Mouse (Mus musculus): Measurements from ENCODE around the gene Magi2.
"Not testable (repeated sequence)": the region's sequence is repeated elsewhere in the genome, so short reads cannot be mapped to it uniquely, and the experiment has no call there.

Magi2 gene

DNA sequence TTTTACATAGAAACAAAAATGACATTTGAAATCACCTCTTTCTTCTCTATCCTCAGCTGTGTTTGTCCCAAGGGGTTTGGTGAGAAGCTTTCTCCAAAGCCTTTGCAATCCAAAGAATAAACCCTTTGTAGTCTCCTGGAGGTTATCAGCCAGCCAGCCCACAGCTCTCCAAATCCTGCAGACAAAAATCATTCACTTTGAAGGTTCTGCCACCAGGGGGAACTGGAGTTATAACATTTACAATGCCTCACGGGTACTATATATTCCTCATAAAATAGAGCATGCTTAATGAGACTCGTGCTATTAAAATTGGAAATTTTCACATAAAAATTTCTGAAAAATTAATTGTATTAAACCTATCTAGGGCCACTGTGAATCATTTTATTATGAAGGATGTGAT is 202.5 kb downstream of the Magi2 start:
- peak in 1 of 2 experiments; percentile 38 for DNase-seq (ENCODE audit: low spot score in 2 of 2)

DNA sequence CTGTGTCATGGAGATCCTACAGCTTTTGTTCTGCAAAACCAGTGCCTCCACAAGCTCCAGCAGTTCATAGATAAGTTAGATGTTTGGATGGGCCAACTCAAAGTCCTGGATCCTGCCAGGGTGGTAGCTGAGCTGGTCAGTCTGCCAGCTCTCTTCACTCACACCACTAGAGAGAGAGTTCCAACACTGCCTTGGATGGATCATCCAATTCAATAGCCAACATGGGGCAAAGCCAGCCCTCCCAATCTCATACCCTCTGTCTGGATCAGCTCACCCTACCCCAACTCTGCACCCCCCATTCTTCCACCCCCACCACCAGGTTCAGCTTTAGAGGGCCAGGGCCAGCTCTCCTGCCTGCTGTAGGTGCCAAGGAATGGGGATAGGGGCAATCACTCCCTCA is 235.7 kb downstream of the Magi2 start:
- no peak for DNase-seq (ENCODE audit: low spot score in 2 of 2)

DNA sequence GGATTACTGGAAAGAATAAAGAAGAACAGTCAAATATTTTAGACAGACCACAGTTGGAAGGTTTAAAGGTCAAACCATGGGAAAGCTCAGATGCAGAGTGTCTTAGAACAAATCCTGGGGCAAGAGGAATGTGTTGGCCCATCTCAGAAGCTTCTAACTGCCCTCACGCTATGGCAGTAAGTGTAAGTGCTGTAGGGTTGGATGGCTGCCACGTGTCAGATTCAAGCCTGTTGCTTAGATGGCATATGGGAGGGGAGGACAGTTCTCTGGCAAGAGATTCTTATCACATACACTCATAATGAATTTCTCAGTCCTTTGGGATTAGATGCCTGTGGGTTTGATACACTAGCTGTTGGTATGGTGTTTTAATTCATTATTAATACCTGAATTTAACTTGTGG is 238.5 kb downstream of the Magi2 start:
- no peak for DNase-seq (ENCODE audit: low spot score in 2 of 2)

DNA sequence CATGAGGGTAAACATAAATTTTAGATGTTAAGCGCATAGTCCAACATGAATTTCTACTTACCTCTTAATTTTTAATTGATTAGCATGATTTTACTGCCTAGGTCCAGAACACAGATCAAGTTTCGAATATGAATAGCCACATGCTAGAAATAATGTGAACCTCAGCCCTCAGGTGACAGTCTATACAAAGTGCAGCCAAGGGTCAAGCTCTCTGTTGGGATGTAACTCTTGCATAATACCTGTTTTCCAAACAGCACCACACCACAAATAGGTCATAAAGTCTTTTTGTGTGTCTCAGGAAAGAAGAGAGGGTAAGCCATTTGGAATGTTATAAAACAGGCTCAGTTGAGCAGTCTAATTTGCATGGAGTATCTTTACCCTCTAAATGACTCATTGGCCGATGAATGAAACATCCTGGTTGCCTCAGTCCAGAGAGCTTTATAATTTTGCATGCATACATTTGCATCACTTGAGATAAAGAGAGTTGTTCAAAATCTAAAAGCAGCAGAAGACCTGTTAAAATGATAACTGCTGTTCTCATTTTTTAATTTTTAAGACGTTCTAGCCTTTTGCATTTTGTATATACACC is 246.1 kb downstream of the Magi2 start:
- no peak for DNase-seq (ENCODE audit: low spot score in 2 of 2)

DNA sequence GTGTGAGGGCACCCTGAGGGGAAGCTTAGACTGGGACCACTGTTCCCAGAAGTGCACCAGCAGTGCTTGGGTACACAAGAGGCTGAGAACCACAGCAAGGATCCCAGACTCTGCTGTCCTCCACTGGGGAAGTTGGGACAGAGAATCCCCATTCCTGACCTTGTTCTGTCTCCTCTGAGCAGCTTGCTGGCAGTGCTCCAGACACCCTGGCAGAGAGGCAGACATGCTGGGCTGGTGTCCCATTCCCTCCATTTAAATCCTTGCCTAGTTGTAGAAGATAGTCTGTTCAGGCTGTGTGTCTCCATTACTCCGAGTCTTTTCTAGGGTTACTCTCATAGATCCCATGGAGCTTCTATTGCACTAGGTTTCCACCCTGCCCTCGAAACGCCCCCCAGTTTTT is 256.1 kb downstream of the Magi2 start:
- no peak for DNase-seq (ENCODE audit: low spot score in 2 of 2)

DNA sequence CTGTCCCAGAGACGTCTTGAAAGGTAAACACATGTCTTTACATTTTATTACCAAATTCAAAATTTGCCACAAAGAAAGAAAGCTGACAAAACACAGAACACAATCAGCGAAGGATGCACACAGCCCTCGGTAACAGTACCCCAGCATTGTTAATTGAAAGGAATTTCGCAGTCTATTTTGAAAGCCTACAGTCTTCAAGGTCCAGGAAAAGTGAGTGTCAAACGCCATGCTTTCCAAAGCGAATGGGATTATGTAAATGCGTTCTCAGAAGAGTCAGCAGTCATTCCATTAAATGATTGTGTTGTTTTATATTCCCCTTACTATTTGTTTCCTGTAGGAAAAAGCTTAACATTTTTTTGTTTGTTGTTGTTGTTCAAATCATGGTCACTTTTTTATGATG is 261.1 kb downstream of the Magi2 start:
- no peak for DNase-seq (ENCODE audit: low spot score in 2 of 2)

DNA sequence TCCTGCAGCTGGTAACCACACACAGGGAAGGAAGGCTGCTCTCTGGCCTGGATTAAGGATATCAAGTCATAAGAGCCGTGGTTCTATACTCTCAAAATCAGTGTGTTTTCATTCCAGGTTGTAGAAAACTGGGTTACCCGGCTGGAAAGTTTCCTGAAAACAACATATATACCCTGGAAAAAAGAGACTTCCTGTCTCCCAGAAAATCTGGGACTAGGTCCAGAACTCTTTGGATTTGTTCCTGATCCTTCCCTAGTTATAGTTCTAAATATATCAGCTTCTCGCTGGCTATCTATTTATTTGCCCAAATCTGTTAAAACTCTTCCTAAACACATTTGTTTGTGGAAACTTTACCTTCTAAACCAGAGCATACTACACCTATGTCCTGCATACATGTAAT is 274.2 kb downstream of the Magi2 start:
- no peak for DNase-seq (ENCODE audit: low spot score in 2 of 2)

DNA sequence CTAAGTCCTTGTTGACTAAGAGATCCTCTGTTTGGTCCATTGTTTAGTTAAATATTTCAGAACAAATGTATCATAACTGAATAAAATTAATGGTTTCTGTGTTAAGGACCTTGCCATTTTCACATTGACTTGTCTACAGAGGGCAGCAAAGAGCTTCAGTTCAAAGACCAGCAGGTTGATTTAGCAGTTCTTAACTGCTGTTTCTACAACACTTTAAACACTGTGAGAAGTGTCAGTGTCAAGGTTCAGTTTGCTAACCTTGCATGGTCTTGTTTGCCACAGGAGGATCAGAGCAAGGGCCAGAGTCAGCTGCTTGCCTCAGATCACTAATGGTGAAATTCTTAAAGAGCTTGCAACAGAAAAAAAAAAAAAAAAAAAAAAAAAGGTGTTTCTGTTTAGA is 295.3 kb downstream of the Magi2 start:
- no peak for DNase-seq (ENCODE audit: low spot score in 2 of 2)

DNA sequence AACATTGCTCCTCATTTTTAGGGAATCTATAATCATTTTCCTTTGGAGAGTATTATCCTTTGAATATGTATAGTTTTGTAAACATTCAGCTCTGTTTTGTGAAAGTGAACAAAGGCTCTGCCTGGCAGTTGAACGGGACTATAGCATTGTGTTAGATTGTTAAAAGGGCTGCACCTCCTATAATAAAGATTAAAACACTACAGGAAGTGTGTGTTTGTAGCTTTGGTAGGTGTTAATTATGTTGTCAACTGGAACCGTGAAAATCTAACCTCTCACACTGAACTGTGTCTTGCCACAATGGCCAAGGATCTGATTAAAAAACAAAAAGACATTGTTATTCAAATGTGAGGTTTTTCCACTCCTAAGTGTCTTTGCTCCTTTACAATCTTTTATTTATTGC is 312.5 kb downstream of the Magi2 start:
- DNase-seq (ENCODE audit: low spot score in 2 of 2): no peak

DNA sequence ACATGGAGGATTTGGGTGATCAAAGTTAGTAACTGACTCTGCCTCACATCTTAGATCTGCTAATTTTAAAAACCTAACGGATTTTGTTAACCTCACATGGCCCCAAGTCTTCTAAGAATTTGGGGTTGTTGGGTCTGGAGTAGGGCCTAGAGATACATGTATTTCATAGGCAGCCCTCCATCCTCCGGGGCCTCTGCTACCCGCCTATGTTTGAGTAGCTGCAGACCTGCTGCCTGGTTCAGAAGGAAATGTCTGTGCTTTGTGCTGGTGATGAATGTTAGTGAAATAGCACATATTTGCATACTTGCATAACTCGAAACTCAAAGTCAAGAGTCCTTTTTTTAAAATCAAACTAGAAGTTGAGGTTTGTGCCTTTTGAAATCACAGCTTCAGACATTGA is 319.6 kb downstream of the Magi2 start:
- DNase-seq (ENCODE audit: low spot score in 2 of 2): no peak

DNA sequence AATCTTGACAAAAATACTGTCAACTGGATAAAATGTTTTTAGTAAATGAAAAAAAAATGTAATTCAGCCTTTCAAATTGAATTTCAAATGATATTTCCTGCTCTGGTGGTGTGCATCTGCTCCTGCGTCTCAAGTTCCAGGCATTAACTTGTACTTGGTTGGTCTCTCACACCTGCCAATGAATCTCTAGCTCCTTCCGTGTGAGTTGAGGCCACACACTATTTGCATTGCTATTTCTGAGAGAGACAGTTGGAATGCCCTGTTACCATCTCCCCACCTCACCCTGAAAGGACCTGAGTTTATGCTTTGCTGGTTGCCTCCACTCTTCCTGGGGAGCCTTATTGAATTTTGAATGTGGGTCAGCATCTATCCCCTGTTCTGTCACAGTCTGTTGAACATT is 320.1 kb downstream of the Magi2 start:
- DNase-seq (ENCODE audit: low spot score in 2 of 2): no peak

DNA sequence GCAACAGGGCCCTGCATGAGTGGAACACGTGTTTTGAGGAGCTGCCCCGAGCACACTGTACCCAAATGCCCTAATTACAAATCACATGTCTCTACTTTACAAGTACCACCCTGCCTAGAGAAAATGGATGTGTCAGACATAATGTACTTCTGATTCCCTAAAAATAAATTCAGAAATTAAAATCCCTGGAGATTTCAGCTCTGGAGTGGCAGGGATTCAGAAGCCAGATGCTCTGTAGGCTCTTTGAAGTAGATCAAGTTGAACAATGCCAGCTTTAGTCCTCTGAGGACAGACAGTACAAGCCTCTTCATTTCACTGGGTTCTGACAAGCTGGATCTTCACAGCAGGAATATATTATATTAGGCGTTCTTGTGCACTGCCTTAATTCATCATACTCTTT is 326.7 kb downstream of the Magi2 start:
- no peak for DNase-seq (ENCODE audit: low spot score in 2 of 2)

DNA sequence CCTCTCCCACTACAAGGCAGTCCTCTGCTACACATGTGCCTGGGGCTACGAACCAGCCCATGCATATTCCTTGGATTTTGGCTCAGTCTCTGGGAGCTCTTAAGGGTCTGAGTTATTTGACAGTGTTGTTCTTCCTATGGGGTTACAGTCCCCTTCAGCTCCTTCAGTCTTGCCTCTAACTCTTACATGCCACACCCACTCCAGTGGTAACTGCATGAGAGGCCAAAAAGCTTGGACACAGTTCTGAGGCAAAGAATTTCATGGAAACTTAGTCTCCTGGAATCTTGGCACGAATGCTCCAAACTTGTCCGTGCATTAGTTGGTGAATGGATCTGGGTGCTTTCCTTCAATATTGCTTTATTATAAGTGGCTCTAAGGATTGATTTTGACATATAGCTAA is 338.8 kb downstream of the Magi2 start:
- DNase-seq (ENCODE audit: low spot score in 2 of 2): no peak

DNA sequence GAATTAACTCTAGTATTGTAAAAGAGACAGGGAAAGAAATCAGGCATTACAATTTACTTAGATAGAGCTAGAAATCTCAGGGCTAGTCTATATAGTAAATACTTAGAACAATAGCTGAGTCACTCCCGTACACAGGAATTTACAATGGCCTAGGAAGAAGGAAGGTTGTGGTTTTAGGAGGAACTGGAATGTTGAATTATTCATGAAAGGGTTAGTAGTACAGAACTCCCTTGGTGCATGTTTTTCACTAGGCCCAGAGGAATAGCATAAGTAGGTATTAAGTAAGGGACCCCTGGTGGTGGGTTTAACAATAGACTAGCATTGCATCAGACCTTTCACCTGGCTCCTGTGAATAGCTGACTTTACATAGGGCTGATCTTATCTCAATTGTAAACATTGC is 339.3 kb downstream of the Magi2 start:
- not testable (repeated sequence) for DNase-seq (ENCODE audit: low spot score in 2 of 2)

DNA sequence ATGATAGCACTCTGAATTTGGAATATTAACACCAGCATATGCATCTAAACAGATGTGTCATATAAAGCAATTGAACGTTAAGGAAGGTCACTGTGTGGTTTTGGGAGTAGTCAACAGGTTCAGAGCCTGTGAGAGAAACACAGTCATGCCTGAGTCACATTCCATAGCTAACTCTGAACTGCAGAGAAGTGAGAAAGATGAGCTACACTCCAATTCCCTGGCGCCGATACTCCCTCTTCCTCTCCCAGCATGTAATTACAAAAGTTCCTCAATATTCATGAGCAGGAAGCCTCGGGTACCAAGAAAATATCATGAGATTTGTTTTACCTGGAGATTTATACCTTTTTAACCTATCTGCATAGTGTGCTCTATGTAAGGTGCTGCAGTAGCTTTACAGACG is 380.9 kb downstream of the Magi2 start:
- DNase-seq (ENCODE audit: low spot score in 2 of 2): no peak

DNA sequence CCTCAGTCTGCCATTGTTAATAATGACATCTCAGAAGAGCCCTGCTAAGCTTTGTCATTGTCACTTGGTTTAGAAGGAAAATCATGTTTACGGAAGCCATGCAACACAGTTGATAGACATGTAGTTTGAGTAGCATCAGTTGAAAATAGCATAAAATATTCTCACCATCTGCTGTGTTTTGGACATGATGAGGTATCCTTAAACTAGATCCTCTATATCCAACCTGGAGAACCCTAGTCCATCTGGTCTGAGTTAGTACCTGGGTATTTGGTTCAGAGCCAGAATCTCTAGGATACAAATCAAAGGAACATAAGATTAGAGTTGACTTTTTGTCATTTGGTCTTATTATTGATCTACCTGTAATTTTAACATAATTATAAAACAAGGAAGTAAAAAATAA is 385.0 kb downstream of the Magi2 start:
- no peak for DNase-seq (ENCODE audit: low spot score in 2 of 2)

DNA sequence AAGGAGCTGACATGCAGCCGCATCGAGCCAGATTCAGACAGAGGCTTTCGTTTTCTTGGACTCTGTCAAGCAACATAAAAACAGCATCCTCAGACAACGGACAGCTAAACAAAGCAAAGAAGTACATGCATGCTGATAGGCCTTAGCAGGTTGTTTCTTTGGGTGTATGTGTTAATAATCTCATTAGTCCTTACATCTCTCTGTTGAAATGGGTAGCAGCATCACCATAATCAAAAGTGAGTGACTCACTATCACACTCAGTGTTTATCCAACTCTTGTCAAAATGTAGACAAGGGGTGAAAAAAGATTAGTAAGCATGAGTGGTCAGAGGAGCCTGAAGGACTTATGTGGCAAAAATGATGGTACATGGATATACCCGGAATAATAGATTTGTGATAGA is 394.8 kb downstream of the Magi2 start:
- no peak for DNase-seq (ENCODE audit: low spot score in 2 of 2)

DNA sequence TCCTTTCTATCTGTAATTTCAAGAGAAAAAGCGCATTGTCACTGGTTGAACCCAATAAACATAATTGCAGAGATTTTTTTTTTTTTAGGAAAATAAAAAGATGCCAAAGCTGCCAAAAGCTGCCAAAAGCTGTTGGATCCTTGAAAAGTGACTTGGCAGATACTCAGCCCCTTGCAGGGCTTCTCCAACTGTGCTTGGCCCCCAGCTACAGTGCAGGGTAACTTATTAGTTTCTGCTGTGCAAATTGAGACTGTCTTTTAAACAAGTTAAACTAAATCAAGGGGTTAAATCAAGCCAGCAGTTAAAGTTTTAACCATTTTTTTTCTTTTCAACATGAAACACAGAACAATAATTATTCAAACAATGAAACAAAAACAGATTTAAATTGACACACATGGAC is 407.1 kb downstream of the Magi2 start:
- DNase-seq (ENCODE audit: low spot score in 2 of 2): no peak

DNA sequence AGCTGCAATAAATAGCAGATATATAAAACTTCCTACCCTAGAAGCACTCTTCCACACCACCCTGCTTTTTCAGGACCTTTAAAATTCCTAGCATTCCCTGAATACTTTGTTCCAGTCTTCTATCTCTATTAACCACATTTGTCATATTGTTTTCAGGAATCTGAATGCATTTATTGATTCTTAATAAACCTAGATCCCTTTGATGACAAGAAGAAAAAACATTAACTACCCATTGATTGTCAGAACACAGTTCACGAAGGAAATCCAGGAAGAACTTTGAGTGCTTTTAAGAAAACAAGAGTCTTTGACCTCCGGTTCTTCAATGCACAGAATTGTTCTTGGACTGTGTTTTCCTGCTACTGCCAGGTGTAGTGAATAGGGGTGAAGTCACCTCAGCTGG is 411.0 kb downstream of the Magi2 start:
- no peak for DNase-seq (ENCODE audit: low spot score in 2 of 2)

DNA sequence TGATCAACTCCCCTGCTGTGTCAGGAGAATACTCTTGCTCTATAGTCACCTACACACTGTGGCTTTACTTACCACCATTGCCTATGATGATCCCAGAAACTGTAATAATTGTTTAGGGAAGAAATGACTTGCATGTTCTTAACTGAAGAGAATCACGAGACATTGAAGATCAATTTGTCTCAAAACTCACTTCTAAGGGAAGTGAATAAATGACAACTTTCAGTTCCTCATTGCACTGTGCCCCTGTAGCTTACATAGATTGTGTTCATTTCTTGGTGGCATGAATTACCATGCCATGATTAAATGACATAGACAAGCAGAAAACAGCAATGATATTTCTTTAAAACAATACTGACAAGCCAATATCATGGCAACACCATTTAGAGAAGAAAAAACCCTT is 429.1 kb downstream of the Magi2 start:
- DNase-seq (ENCODE audit: low spot score in 2 of 2): no peak

DNA sequence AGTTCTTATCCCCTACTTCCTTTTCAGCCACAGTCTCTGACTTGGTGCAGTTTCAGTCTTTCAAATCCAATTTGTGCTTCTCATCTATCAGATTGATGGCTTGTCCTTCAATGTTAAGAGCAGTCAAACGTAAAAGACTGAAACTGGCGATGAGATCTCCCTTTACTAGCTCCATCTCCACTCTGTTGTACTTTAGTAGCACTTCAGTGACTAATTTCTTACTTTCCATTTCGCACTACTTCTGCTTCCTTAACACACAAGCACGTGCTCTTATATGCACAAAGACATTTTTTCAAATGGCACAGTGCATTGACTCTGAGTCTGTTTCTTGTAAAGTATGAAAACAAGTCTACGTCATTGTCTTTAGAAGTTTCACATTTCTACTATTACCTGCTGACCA is 439.6 kb downstream of the Magi2 start:
- DNase-seq (ENCODE audit: low spot score in 2 of 2): no peak

DNA sequence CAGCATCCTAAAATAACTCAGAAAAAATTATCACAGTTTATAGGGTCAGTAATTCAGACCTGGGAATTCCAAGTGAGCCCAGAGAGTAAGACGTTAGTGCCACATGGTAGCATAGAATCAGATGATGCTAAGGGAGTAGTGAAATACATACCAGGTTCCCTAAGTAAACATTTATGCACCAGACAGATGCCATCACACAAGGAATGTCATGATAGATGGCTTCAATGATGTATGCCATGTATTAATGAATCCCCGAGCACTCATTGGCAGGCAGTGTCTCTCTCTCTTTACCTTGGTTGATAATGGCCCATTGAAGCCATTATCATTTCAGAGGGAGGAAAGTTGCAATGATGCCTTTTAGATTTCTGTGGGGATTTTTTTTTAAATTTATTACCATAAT is 490.5 kb downstream of the Magi2 start:
- no peak for DNase-seq (ENCODE audit: low spot score in 2 of 2)

DNA sequence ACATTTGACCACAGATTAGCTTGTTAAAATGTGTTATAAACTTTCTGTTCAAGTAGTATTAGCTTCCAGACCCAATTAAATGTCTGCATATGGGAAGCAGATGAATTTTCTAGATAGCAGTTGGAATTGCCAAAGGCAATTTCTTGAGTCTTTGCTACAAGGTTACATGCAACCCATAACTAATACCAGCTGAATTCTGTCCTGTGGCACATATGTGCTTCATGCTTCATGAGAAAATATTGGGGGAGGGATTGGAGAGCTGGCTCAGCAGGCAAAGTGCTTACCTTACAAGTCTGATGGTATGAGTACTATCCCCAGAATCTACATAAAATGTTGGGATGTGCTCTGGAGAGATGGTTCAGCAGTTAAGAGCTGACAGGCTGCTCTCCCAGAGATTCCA is 499.4 kb downstream of the Magi2 start:
- DNase-seq (ENCODE audit: low spot score in 2 of 2): no peak

DNA sequence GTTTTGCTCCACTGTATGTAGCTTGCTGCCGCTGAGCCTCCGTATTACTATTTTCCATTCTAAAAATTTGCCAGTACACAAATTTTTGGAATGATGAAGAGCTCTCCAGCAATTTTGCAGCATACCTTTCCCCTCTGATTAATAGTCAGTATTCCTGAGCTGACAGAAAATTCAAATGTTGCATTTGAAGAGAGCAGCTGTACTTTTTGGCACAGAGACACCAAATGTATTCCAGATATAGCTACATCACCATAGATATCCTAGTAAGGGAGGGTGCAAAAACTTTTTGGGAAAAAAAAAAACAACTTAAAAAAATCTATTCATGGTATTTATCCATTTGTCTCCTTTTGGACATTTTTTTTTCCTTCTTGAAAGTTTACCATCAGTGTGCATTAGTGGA is 518.5 kb downstream of the Magi2 start:
- no peak for DNase-seq (ENCODE audit: low spot score in 2 of 2)

DNA sequence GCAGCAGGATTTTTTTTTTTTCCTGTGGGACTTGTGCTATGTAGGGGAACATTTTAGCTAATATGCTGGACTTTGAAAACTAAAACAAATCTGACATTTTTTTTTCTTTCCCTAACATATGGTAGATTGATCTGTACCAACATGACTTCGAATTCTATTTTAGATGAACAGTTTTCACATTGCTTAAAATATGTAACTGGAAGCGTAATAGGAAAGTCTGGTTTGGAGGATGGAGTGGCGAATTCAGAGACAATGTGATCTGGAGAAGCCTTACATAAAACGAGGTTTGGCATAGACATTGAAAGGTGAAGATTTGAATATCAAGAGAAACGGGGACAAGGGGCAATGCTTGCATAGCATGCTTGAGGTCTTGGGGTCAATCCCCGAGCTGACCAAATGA is 519.1 kb downstream of the Magi2 start:
- no peak for DNase-seq (ENCODE audit: low spot score in 2 of 2)

All from frontal cortex, postnatal 25 days (tissue).